Mouse (Mus musculus) urinary bladder, adult 18-20 months (tissue): ENCODE data around the gene Gpr153.
A peak's percentile ranks its signal among the peaks of the same experiment; 100 is the strongest.

Experiments used
- DNase-seq, 2 experiments: peaks; one replicate each; pipeline ENCODE4 v3.0.0; 2022; ENCODE audit warnings: low spot score in 2 of 2, mixed read lengths in 2 of 2

The Gpr153 gene

GRCm38 (mm10) chr4:152287317-152288120 is 13.5 kb downstream of the Gpr153 start:
- no peak for DNase-seq

GRCm38 (mm10) chr4:152288398-152288945 is 14.4 kb downstream of the Gpr153 start:
- no peak for DNase-seq

GRCm38 (mm10) chr4:152290385-152290784 is 16.4 kb downstream of the Gpr153 start:
- no peak for DNase-seq

- DNase-seq = no peak
Measured at GRCm38 (mm10) chr4:152290991-152291390, 17.0 kb downstream of the Gpr153 start.

GRCm38 (mm10) chr4:152291562-152291961 is 17.5 kb downstream of the Gpr153 start, which contains the start of gene Hes3:
Gene Hes3, minus strand, starts transcription at chr4:152291662.
- no peak for DNase-seq

GRCm38 (mm10) chr4:152292102-152292765 is 18.2 kb downstream of the Gpr153 start:
- no peak for DNase-seq

- DNase-seq = no peak
Measured at GRCm38 (mm10) chr4:152294188-152294929, 20.3 kb downstream of the Gpr153 start.

GRCm38 (mm10) chr4:152295916-152296315 is 21.9 kb downstream of the Gpr153 start:
- no peak for DNase-seq

GRCm38 (mm10) chr4:152296371-152296770 is 22.3 kb downstream of the Gpr153 start:
- DNase-seq = no peak

- peak; percentile 98 to 99 for DNase-seq
Measured at GRCm38 (mm10) chr4:152296874-152297861, 23.1 kb downstream of the Gpr153 start, which contains the start of gene Icmt. Gene Icmt, plus strand, starts transcription at chr4:152297227.

GRCm38 (mm10) chr4:152298836-152299235 is 24.8 kb downstream of the Gpr153 start:
- no peak for DNase-seq

GRCm38 (mm10) chr4:152300375-152300774 is 26.3 kb downstream of the Gpr153 start:
- DNase-seq = no peak

GRCm38 (mm10) chr4:152302012-152302411 is 28.0 kb downstream of the Gpr153 start:
- no peak for DNase-seq

- no peak for DNase-seq
Measured at GRCm38 (mm10) chr4:152303172-152303571, 29.1 kb downstream of the Gpr153 start.

GRCm38 (mm10) chr4:152304685-152305084 is 30.7 kb downstream of the Gpr153 start:
- no peak for DNase-seq

GRCm38 (mm10) chr4:152305991-152306390 is 32.0 kb downstream of the Gpr153 start:
- DNase-seq = no peak

GRCm38 (mm10) chr4:152307542-152307941 is 33.5 kb downstream of the Gpr153 start:
- DNase-seq = no peak

- DNase-seq = no peak
Measured at GRCm38 (mm10) chr4:152312186-152312585, 38.2 kb downstream of the Gpr153 start.

GRCm38 (mm10) chr4:152313211-152313632 is 39.2 kb downstream of the Gpr153 start:
- peak in 1 of 2 experiments; percentile 30 for DNase-seq

- no peak for DNase-seq
Measured at GRCm38 (mm10) chr4:152313934-152314333, 39.9 kb downstream of the Gpr153 start.
